Mouse (Mus musculus): ENCODE results near the gene Ppfibp1.

The Ppfibp1 gene

DNA sequence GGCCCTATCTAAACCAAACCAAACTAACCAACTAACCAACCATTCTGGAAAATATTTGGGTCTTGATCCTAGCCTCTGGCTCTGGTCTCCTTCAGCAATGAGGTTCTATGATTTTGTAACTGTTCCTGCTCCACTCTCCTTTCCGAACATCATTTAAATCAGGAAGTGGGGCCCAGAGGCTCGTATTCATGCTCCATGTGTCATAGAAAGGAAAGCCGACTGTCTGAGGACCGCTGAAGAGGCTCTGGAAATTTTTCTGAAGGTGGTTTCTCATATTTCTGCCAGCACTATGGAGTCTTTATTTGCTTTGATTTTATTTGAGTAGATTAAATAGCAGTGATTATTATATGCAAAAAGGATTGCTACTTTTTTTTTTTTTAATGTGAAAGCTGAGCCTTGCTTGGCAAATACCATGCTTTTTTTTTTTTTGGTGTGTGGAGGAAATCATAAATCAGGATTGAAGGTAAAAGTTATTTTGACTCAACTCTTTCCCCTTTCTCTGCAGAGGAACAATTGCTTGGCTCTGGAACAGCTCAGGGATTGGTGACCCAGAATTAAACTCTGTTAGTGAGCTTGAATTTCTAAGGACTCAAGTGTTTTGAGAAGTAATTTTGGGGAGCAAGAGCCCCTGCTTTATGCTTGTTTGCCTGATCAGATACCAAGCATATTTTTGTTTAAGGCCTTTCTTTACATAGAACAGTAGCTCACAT, 25.4 kb downstream of the Ppfibp1 start:
- DNase-seq (ENCODE audit: low spot score): no peak

DNA sequence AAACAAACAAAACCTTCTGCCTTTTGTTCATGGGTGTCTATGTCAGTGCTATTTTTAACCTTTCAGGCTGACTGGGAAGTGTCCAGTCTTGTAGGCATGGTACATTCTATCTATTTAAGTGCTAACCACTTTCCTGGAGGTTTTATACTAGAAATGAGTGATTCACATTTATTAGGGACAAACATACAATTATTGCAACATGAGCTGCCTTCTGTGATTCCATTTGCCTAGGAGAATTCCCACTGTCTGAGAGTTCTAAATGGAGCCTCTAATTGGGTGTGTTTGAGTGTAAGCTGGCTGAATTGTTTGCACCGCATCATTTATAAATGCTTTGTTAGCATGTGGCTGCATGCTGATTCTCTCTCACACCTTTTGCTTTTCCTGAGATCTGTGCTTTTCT, 27.5 kb downstream of the Ppfibp1 start:
- DNase-seq (ENCODE audit: low spot score): no peak

DNA sequence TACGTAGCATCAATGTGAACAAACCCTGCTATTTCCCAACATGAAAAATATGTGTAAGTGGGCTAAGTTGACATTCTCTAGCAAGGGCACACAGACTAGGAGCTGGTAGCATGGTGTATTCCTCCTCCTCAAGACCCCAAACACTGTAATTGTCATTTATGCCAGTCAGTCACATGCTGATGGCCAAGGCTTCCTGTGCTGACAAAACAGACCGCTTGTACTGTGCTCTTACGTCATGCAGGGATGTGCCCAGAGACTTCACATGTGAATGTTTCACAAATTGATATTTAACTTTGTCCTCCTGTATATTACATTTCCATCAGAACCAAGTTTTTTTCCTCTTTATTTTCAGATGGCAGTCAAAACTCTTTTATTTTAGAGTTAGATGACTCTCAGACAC, 29.1 kb downstream of the Ppfibp1 start:
- DNase-seq (ENCODE audit: low spot score): no peak

GRCm38 (mm10) chr6:146918341-146918740, 30.1 kb downstream of the Ppfibp1 start:
- no peak for DNase-seq (ENCODE audit: low spot score)

- DNase-seq (ENCODE audit: low spot score): no peak
Observed at GRCm38 (mm10) chr6:146926415-146926980, 38.2 kb downstream of the Ppfibp1 start.

GRCm38 (mm10) chr6:146928108-146928507, 39.8 kb downstream of the Ppfibp1 start:
- no peak for DNase-seq (ENCODE audit: low spot score)

GRCm38 (mm10) chr6:146929031-146929430, 40.7 kb downstream of the Ppfibp1 start:
- no peak for DNase-seq (ENCODE audit: low spot score)

- no peak for DNase-seq (ENCODE audit: low spot score)
Observed at GRCm38 (mm10) chr6:146933123-146933522, 44.8 kb downstream of the Ppfibp1 start.

GRCm38 (mm10) chr6:146935957-146936356, 47.7 kb downstream of the Ppfibp1 start:
- DNase-seq (ENCODE audit: low spot score): no peak

DNA sequence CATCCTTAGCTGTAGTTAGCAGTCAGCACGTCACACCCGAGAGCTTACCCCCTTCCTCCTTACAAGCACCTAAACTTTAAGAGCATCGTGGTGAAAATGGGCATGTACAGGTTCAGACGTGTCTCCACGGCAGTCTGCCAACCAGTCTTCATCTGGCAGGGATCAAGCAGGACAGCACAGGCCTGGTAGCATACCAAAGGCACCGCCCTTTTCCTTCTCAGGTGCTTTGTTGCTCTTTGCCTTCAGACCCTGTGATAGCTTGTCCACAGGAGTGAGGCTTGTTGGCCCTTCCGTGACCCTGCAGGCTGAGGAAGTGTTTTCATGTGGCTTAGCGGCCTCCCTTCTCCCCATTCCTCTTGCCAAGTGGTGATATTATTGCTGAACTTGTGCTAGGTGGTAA, 50.7 kb downstream of the Ppfibp1 start:
- no peak for DNase-seq (ENCODE audit: low spot score)

DNA sequence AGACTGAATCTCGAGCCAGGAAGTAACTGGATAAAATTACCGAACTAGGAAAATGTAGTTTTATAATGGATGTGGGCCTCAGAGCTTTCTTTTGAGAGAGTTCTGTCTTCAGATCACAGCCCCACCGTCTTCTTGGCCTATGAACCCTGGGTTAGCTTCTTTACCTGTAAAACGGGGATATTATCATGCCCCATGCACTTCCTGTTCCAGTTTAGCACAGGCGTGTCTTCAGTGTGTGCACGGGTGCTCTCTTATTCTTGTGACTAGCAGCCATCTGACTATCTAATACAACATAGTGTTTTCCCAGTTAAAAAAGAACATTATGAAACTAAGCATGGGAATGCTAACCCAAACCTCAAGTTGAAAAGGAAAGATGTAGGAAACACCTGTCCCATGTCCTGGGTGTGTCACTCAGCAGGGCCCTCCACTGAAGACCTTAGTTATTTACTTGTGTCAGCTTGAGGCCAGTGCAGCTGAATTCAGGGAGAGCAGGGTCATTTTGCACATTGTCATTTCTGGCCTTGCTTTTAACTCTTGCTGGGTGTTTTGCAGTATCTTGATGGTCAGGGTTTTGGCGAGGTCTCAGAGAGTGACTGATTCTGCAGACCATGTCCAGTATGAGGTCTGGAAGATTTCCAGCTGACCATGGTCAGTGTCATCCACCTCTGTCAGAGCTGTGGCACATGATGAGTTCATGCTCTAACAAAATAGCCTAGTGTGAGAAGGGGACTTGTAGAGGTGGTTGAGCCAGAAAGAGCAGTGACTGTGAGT, 53.4 kb downstream of the Ppfibp1 start:
- no peak for DNase-seq (ENCODE audit: low spot score)

DNA sequence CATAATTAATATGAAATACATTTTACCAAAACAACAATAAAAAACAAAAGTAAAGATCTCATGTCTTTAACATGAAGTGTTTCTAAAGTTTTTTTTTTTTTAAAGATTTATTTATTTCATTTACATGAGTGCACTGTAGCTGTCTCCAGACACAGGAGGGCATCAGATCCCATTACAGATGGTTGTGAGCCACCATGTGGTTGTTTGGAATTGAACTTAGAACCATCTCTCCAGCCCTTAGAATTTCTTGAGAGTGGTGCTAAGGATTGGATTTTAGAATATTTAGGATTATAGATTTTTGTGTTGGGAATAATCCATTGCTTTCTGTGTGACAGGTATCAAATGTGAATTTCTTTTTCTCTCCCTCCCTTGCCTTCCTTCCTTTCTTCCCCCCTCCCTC, 55.7 kb downstream of the Ppfibp1 start:
- no peak for DNase-seq (ENCODE audit: low spot score)

- no peak for DNase-seq (ENCODE audit: low spot score)
Observed at GRCm38 (mm10) chr6:146944830-146945229, 56.5 kb downstream of the Ppfibp1 start.

DNA sequence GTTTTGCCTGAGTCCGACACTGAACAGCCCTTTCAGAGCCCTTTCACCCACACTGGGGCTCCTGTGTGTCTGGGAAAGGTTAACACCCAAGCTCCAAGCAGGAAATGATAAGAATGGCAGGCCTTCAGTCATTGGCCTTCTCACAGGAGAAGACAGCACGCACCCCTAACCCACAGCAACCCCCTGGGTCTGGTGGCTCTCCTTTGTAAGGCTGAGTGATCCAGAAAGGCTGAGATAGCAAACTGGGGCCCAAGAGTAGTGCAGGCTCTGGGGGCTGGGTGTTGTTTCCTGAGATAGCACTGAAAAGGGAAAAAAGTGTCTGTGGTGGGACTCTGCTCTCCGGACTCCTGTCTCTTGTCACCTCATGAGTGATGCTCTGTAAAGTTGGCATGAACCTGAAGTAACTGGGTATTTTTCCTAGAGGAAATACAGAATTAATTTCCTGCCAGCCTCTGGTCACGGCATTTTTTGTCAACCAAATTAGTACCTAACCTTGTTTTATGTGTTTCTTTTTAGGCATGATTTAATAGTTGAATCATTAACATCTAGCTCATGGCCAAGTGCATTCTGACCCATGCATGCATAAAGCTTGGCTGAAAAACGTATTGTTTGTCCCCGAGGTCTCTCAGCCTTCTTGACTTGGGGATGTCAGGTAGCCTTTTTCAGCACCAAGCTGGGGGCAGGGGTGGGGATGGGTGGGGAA, 58.2 kb downstream of the Ppfibp1 start:
- DNase-seq (ENCODE audit: low spot score): no peak

GRCm38 (mm10) chr6:146947186-146947585, 58.9 kb downstream of the Ppfibp1 start:
- no peak for DNase-seq (ENCODE audit: low spot score)

DNA sequence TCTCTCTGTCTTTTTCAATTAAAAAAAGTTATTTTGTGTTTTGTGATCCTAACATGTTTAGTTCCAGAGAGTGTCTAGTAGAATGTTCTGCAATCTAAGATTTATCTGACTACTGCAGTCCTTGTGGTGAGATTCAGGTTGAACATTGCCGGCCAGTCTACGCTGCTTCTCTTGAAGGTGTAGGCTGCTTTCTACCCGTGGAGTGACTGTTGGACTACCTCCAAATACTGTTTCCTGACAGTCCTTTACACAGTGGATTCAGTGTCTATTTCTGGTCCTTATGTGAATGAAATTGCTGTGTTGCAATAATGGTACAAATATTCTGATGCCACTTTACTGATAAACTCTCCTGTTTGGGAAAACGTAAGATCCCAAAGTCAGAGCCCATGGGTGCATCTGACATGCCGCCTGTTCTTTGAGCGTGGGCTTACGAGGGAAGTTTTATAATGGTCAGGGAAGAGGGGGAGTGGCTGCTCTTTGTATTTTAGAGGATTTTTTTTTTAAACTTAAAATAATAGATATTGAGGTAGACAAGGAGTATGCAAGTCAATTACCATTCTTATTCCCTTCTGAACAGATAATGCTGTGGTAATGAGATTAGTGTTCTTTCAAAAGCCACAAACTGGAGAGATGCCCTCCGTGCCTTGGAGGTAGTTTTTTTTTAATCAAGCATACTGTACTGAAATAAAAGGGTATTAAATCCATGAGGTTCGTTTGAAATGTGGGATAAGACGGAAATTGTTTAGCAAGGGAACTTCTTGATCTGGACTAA, 61.6 kb downstream of the Ppfibp1 start:
- DNase-seq (ENCODE audit: low spot score): no peak

- no peak for DNase-seq (ENCODE audit: low spot score)
Observed at GRCm38 (mm10) chr6:146950454-146950832, 62.2 kb downstream of the Ppfibp1 start.

DNA sequence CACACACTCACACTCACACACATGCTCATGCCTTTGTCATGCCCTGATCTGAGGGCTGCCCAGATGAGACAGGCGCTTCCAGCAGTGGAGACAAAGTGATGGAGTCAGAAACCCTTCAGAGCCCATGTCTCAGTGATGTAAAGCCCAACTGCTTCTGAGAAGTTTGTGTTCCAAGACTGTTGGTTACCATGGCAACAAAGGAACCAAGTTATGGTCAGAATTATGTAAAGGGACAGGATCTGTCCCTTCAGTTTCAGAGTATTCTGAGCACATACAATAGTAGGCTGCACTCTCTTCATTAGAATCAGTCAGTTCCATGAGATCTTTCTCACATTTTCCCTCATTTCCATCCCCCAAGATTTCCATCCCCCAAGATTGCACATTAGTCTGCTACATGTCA, 66.0 kb downstream of the Ppfibp1 start, which contains the start of gene 1700034J05Rik:
Gene 1700034J05Rik, minus strand, starts transcription at position 165 of the 400 bp plus-strand sequence.
- no peak for DNase-seq (ENCODE audit: low spot score)

DNA sequence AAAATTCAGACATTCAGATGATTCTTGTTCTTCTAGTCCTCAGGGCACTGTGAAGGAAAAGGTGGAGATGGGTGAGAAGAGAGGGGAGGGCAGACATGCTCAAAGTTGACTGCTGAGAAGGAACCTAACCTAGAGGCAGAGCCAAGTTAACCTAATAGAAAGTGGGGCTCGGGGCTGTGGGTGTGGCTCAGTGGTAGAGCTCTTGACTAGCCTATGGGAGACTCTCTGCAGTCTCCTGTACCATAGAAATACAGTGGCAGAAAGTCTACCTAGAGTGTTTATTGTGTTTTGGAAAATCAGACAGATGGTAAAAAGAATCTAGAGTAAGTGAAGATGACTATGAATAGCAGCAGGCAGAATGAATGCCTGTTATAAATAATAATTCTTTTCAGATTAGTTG, 67.2 kb downstream of the Ppfibp1 start:
- no peak for DNase-seq (ENCODE audit: low spot score)

- peak; percentile 65 for DNase-seq (ENCODE audit: low spot score)
Observed at GRCm38 (mm10) chr6:146955896-146956295, 67.6 kb downstream of the Ppfibp1 start.

DNA sequence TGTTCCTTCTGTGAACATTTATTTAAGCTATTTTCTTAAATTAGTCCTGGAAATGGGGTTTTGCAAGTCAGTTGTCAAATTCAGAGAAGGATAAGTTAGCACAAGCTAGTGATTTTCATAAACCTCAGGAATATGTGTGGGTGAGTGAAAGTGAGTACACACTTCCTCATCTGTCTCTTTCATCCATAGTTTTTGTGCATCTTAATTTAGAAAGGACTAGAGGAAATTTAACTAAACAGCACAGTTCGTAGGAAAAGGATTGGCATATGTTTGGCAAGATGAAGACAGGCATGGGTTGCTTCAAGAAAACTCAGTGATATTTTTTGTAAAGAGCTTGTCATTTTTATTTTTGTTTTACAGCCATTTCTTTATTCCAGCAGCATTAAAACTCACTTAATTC, 68.7 kb downstream of the Ppfibp1 start:
- no peak for DNase-seq (ENCODE audit: low spot score)

- no peak for DNase-seq (ENCODE audit: low spot score)
Observed at GRCm38 (mm10) chr6:146958694-146959093, 70.4 kb downstream of the Ppfibp1 start.
